Mouse (Mus musculus): ENCODE data around the gene Krt75. TPM values are rescaled to one million over a fixed set of nuclear protein-coding genes. Genes with fewer than 3 reads are reported as not detected.

Gene Krt75
- not detected for polyA plus RNA-seq (2017; shearing (Covaris generic))

DNA sequence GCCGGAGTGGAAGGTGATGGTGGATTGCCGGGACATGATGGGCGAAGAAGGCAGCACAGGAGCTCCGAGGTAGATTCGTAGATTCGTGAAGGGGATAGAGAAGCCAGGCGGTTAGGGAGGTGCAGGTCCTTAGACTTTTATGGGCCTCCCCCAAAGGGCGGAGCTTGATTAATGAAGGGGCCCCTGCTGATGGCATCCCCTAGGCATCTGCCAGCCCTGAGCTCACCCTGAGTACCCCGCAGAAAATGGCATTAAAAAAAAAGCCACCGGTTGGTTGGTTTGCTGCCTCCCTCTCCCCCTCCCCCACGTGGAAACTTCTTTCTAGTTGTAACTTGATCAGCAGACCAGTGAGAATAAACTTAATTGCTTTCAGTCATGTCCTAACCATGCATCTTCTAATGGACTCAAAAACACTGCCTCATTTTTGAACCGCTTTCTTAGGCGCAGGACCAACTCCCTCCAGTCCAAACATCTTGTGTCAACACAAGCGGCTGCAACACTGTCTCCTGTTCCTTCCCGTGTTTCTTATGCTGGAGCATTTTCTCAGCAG lies at the start of gene Krt75:
TSS of gene Krt75 (minus strand) at position 109 of the 550 bp plus-strand sequence.

DNA sequence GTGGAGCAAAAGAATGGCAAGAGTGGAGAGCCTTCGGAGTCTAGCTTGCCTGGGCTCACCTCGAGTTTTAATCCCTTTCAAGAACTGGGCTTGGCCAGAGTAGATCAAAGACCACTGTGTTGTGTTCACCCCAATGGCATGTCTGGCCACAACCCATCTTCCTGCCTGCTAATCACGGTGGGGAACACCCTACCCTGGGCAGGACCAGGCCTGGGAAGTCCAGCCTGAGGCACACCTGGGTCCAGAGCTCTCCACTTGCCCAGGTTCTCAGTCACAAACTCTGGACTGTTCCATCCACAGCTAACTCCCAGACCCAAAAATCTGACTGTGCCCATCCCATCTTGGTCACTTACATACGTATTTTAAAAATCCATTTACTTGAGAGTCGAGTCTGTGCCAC lies 10.9 kb downstream of the Krt75 start, which contains the start of gene Krt90:
TSS of gene Krt90 (minus strand) at position 101 of the 400 bp plus-strand sequence.

DNA sequence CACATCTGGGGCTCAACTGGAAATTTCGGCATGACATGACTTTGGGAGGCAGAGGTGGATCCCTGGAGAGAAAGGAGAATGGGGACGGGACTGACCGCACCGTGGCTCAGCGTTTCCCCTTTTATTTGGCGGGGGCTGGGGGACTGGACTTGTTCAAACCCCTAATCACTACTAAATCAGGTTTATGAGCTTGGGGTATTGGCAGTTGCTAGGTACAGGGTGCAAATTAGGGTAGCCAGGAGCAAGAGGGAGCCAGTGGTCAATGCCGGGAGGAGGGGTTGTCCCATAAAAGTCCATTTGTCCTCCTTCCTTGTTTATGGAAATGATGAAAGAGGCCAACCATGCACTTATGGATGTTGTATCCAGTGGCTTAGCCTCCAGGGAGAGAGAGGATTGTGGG lies 23.1 kb downstream of the Krt75 start, which contains the start of gene Krt82:
TSS of gene Krt82 (minus strand) at position 101 of the 400 bp plus-strand sequence.

DNA sequence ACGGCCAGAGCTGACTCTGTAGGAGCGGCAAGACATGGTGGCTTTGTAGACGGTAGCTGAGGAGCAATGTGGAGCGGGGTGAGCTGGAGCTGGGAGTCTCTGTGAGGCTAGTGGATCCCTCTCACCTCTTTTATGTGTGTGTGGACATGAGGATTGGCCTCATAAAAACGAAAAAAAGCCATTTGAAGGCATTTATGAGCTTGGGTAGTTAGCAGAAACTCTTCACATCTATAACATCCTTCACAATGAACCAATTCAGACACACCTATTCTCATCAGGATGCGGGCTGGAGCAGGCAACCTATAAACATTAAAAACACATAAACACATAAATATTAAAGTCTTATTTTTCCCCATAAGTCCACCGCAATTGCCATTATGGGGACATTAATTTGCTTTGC lies 41.0 kb downstream of the Krt75 start, which contains the start of gene Krt84:
TSS of gene Krt84 (minus strand) at position 101 of the 400 bp plus-strand sequence.

DNA sequence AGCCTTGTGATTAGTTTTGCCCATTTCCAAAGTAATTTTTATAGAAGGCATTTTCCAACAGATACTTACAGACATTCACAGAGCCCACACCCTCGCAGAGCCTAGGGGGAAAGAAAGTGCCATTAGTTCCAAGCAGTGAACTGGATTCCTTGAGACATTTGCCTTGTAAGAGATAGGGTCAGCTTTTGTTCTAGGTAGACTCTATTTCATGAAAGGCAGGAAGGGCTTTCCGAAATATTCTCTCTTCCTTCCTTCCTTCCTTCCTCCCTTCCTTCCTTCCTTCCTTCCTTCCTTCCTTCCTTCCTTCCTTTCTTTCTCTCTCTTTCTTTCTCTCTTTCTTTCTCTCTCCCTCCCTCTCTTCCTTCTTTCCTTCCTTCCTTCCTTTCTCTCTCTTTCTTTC lies 56.5 kb downstream of the Krt75 start, which contains the start of gene Gm49425:
TSS of gene Gm49425 (minus strand) at position 101 of the 400 bp plus-strand sequence.

Other genes starting within 250 kb of the Krt75 start
- gene Krt80, start 203.7 kb downstream of the Krt75 start, polyA plus RNA-seq (2017; shearing (Covaris generic)): not detected
- gene Krt7, start 162.9 kb downstream of the Krt75 start, polyA plus RNA-seq (2017; shearing (Covaris generic)): not detected
- 0.37 TPM for gene Krt87, start 135.1 kb downstream of the Krt75 start, polyA plus RNA-seq (2017; shearing (Covaris generic))
- gene Krt88, start 126.2 kb downstream of the Krt75 start, polyA plus RNA-seq (2017; shearing (Covaris generic)): not detected
- gene Krt81, start 110.2 kb downstream of the Krt75 start, polyA plus RNA-seq (2017; shearing (Covaris generic)): not detected
- gene Krt86, start 100.4 kb downstream of the Krt75 start, polyA plus RNA-seq (2017; shearing (Covaris generic)): not detected
- gene Krt83, start 82.4 kb downstream of the Krt75 start, polyA plus RNA-seq (2017; shearing (Covaris generic)): 4.1 TPM
- not detected for gene Gm49425, start 56.6 kb downstream of the Krt75 start, polyA plus RNA-seq (2017; shearing (Covaris generic))
- gene Krt84, start 41.1 kb downstream of the Krt75 start, polyA plus RNA-seq (2017; shearing (Covaris generic)): not detected
- gene Krt82, start 23.2 kb downstream of the Krt75 start, polyA plus RNA-seq (2017; shearing (Covaris generic)): not detected
- not detected for gene Krt90, start 11.0 kb downstream of the Krt75 start, polyA plus RNA-seq (2017; shearing (Covaris generic))
- not detected for gene Gm5414, start 54.3 kb upstream of the Krt75 start, polyA plus RNA-seq (2017; shearing (Covaris generic))
- not detected for gene Gm5478, start 73.5 kb upstream of the Krt75 start, polyA plus RNA-seq (2017; shearing (Covaris generic))
- not detected for gene Krt6b, start 106.4 kb upstream of the Krt75 start, polyA plus RNA-seq (2017; shearing (Covaris generic))
- gene Krt6a, start 120.4 kb upstream of the Krt75 start, polyA plus RNA-seq (2017; shearing (Covaris generic)): not detected
- not detected for gene Krt5, start 139.0 kb upstream of the Krt75 start, polyA plus RNA-seq (2017; shearing (Covaris generic))
- gene Krt71, start 169.2 kb upstream of the Krt75 start, polyA plus RNA-seq (2017; shearing (Covaris generic)): not detected
- not detected for gene Krt72, start 212.6 kb upstream of the Krt75 start, polyA plus RNA-seq (2017; shearing (Covaris generic))
- not detected for gene Krt73, start 228.4 kb upstream of the Krt75 start, polyA plus RNA-seq (2017; shearing (Covaris generic))
- gene Krt2, start 244.3 kb upstream of the Krt75 start, polyA plus RNA-seq (2017; shearing (Covaris generic)): not detected

Data from CD4-positive, CD25-positive, alpha-beta regulatory T cell, adult 9 weeks (primary cell).